Comparison of ENCODE assay signal across 11 mouse cellular contexts in the genomic region with DNA sequence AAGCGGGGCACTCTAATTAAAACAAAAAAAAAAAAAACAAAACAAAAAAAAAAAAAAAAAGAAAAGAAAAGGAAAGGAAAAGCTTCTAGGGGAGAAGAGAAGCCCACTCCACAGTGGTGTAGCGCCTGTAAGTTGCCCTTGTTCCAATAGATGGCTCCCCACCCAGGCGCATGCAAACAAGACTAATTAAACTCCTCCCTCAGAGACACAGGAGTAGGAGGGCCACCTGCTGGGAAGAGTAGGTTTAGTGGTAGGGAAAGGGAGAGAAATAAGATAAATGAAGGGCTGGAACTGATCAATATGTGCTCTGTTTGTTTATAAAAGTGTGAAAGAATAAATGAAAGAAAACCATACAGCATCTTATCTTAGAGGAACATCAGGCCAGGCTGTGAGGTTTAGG.
DNase-seq lines count a peak whose midpoint lies in the region; ATAC-seq and TF ChIP-seq lines count a peak whose summit lies in the region.
"Had no signal": no experiment of that assay in that cellular context is flagged by ENCODE, and none has a peak within 500 bp of the region (broad histone marks: within the 10 kb centered on the region; RNA-seq: fewer than 3 reads in every experiment).

No protein-coding gene starts in this region.

- no peak for TF ChIP-seq POLR2A in brain, embryonic 14.5 days (IDR thresholded peaks at IDR 0.05; ENCODE audit: borderline replicate concordance, extremely low read depth, insufficient read depth, insufficient read length, poor library complexity, severe bottlenecking)

- no peak for TF ChIP-seq EP300 in liver, postnatal 0 days (IDR thresholded peaks at IDR 0.05; ENCODE audit: low read depth)

- no peak overlapping the region for H3K4me2 ChIP-seq in kidney, embryonic 14.5 days (replicated peaks; ENCODE audit: low read depth, low read length)
- no peak overlapping the region for H3K4me2 ChIP-seq in liver, postnatal 0 days (ENCODE audit: low read depth, low read length)
- H3K4me2 ChIP-seq in neural tube, embryonic 15.5 days: no peak overlapping the region
- H3K4me2 ChIP-seq: hindbrain, embryonic 13.5 days; midbrain, embryonic 15.5 days had no signal

- no peak for TF ChIP-seq CTCF in brain, embryonic 14.5 days (IDR thresholded peaks at IDR 0.05; ENCODE audit: borderline replicate concordance, extremely low read depth, insufficient read depth, insufficient read length)
- peak; percentile 33 for TF ChIP-seq CTCF in liver, postnatal 0 days (IDR thresholded peaks at IDR 0.05; ENCODE audit: low read depth)

- H3K4me1 ChIP-seq in kidney, embryonic 14.5 days (ENCODE audit: control insufficient read depth, insufficient read depth, low read length): no peaks in the 10 kb centered on the region
- no peaks in the 10 kb centered on the region for H3K4me1 ChIP-seq in liver, postnatal 0 days (ENCODE audit: insufficient read depth)
- H3K4me1 ChIP-seq in neural tube, embryonic 15.5 days: no peaks in the 10 kb centered on the region
- H3K4me1 ChIP-seq: hindbrain, embryonic 13.5 days; midbrain, embryonic 15.5 days had no signal

- H3K9ac ChIP-seq in kidney, embryonic 14.5 days (ENCODE audit: low read depth, low read length): no peak overlapping the region
- no peak overlapping the region for H3K9ac ChIP-seq in liver, postnatal 0 days (replicated peaks)
- no peak overlapping the region for H3K9ac ChIP-seq in neural tube, embryonic 15.5 days (replicated peaks)
- H3K9ac ChIP-seq: hindbrain, embryonic 13.5 days; midbrain, embryonic 15.5 days had no signal

- DNase-seq in kidney, adult 18-20 months: peak; percentile 12
- DNase-seq in A20 (ENCODE audit: low read depth, low spot score): peak; percentile 35
- DNase-seq in brain, embryonic 14.5 days (ENCODE audit: low read depth): peak; percentile 28
- DNase-seq in liver, postnatal 0 days: no peak
- no peak for DNase-seq in right cerebral cortex, postnatal 10 days (ENCODE audit: low spot score in 2 of 2)
- no peak for DNase-seq in cerebellum, adult 8-10 months
- DNase-seq: gastrocnemius, adult 2 months had no signal

- no peak for ATAC-seq in kidney, embryonic 14.5 days (ENCODE audit: low FRiP score, low TSS enrichment)
- no peak for ATAC-seq in liver, postnatal 0 days
- ATAC-seq in neural tube, embryonic 15.5 days (ENCODE audit: low FRiP score): no peak
- ATAC-seq: midbrain, embryonic 15.5 days had no signal

- H3K36me3 ChIP-seq in kidney, embryonic 14.5 days (ENCODE audit: control insufficient read depth, insufficient read depth, low read length): no peaks in the 10 kb centered on the region
- H3K36me3 ChIP-seq in liver, postnatal 0 days (replicated peaks; ENCODE audit: insufficient read depth, low read length): no peaks in the 10 kb centered on the region
- no peaks in the 10 kb centered on the region for H3K36me3 ChIP-seq in neural tube, embryonic 15.5 days
- H3K36me3 ChIP-seq: hindbrain, embryonic 13.5 days; midbrain, embryonic 15.5 days had no signal

- H3K27me3 ChIP-seq in kidney, embryonic 14.5 days (ENCODE audit: control insufficient read depth, insufficient read depth, low read length): no peaks in the 10 kb centered on the region
- H3K27me3 ChIP-seq in liver, postnatal 0 days (ENCODE audit: insufficient read depth, low read length): peaks cover 12% of the 10 kb centered on the region; the same call in 1 of the 2 replicates
- H3K27me3 ChIP-seq in neural tube, embryonic 15.5 days (replicated peaks): no peaks in the 10 kb centered on the region

- H3K9me3 ChIP-seq in kidney, embryonic 14.5 days (ENCODE audit: control insufficient read depth, low read length): no peaks in the 10 kb centered on the region
- no peaks in the 10 kb centered on the region for H3K9me3 ChIP-seq in liver, postnatal 0 days (ENCODE audit: low read length)
- H3K9me3 ChIP-seq in neural tube, embryonic 15.5 days (replicated peaks): no peaks in the 10 kb centered on the region
- H3K9me3 ChIP-seq: hindbrain, embryonic 13.5 days; midbrain, embryonic 15.5 days had no signal

- WGBS in kidney, embryonic 14.5 days: 69% methylated on average over 3 of the region's 3 CpGs
- WGBS in liver, postnatal 0 days (ENCODE audit: insufficient replicate concordance): 49% methylated on average over 3 of the region's 3 CpGs
- 74% methylated on average over 3 of the region's 3 CpGs for WGBS in neural tube, embryonic 15.5 days

- H3K4me3 ChIP-seq in kidney, embryonic 14.5 days (ENCODE audit: low read length): no peak overlapping the region
- no peak overlapping the region for H3K4me3 ChIP-seq in liver, postnatal 0 days (ENCODE audit: low read depth, low read length)
- no peak overlapping the region for H3K4me3 ChIP-seq in neural tube, embryonic 15.5 days (replicated peaks)
- H3K4me3 ChIP-seq: gastrocnemius, adult 2 months; hindbrain, embryonic 13.5 days; midbrain, embryonic 15.5 days had no signal

- H3K27ac ChIP-seq in kidney, embryonic 14.5 days (ENCODE audit: low read depth, low read length): no peak overlapping the region
- no peak overlapping the region for H3K27ac ChIP-seq in liver, postnatal 0 days (ENCODE audit: low read depth)
- H3K27ac ChIP-seq in neural tube, embryonic 15.5 days (replicated peaks): no peak overlapping the region
- H3K27ac ChIP-seq: gastrocnemius, adult 2 months; hindbrain, embryonic 13.5 days; midbrain, embryonic 15.5 days had no signal

Comparison
In these comparisons a context has a peak if more than half of its experiments do, and no peak if none do; other contexts are left out.
1. DNase-seq: peak in kidney, adult 18-20 months (single experiment), A20 (single experiment) and brain, embryonic 14.5 days (single experiment); none in liver, postnatal 0 days (single experiment), right cerebral cortex, postnatal 10 days (0 of 2) and cerebellum, adult 8-10 months (single experiment).